Mouse (Mus musculus) testis, adult 2 months (tissue): ENCODE results near the gene Syce3.

Experiments
- CTCF ChIP-seq: fragments of 200-500 bp; IDR thresholded peaks from 2 replicates; pipeline ENCODE4 v1.5.1; 2012; ENCODE audit warnings: low read depth, mild to moderate bottlenecking, inconsistent platforms, low read length, moderate library complexity; ENCODE audit not compliant: control insufficient read depth, insufficient read depth, insufficient replicate concordance
- POLR2A ChIP-seq: fragments of 200-500 bp; IDR thresholded peaks from 2 replicates; pipeline ENCODE4 v1.6.1; 2012; ENCODE audit warnings: low read depth, mild to moderate bottlenecking, inconsistent platforms, low read length, moderate library complexity; ENCODE audit not compliant: control insufficient read depth

- TF ChIP-seq CTCF = no peak
- no peak for TF ChIP-seq POLR2A
These were observed 68.6 kb downstream of the Syce3 start for GRCm38 (mm10) chr15:89341678-89342077.
